Mouse (Mus musculus) hindbrain, embryonic 12.5 days (tissue): ENCODE measurements around the gene Nbl1. TPM values are rescaled to one million over a fixed set of nuclear protein-coding genes. Genes with fewer than 3 reads are reported as not detected.

ENCODE experiments used
- ATAC-seq: fragments of 200-750 bp; cut with Nextera tagmentation; 2 replicates; pipeline ENCODE4 v1.8.0; 2017; ENCODE audit warnings: moderate TSS enrichment; ENCODE audit not compliant: low FRiP score
- H3K27ac ChIP-seq: fragments of 300-500 bp; sonication (generic); 2 replicates; pipeline ENCODE4 v1.5.1; 2016; ENCODE audit warnings: mild to moderate bottlenecking
- H3K27me3 ChIP-seq: fragments of 300-500 bp; sonication (generic); 2 replicates; pipeline ENCODE4 v1.6.1; 2016; ENCODE audit warnings: mild to moderate bottlenecking
- H3K36me3 ChIP-seq: fragments of 300-500 bp; sonication (generic); 2 replicates; pipeline ENCODE4 v1.6.1; 2016; ENCODE audit warnings: mild to moderate bottlenecking
- H3K4me1 ChIP-seq: fragments of 300-500 bp; sonication (generic); 2 replicates; pipeline ENCODE4 v1.6.1; 2016
- H3K4me2 ChIP-seq: fragments of 300-500 bp; sonication (generic); replicated peaks from 2 replicates; pipeline ENCODE4 v1.6.1; 2016; ENCODE audit warnings: mild to moderate bottlenecking
- H3K4me3 ChIP-seq: fragments of 300-500 bp; sonication (generic); 2 replicates; pipeline ENCODE4 v1.5.1; 2016; ENCODE audit warnings: mild to moderate bottlenecking
- H3K9ac ChIP-seq: fragments of 300-500 bp; sonication (generic); 2 replicates; pipeline ENCODE4 v1.6.1; 2016; ENCODE audit warnings: mild to moderate bottlenecking, moderate library complexity
- H3K9me3 ChIP-seq: fragments of 300-500 bp; sonication (generic); replicated peaks from 2 replicates; pipeline ENCODE4 v1.6.1; 2016; ENCODE audit warnings: mild to moderate bottlenecking
- WGBS: fragments of 180-500 bp; shearing (Covaris S2); methylation state at CpG from one replicate; pipeline ENCODE4 v1.1.7; 2016; 5-methylcytosine and 5-hydroxymethylcytosine counted together
- polyA plus RNA-seq: library from polyadenylated mRNA; unstranded; fragments of >200 nt; fragmentation: Nextera tagmentation; extraction: Ambion mirVana; gene quantifications from 2 replicates; pipeline ENCODE4 v1.2.1, GENCODE M21; 2016

Gene Nbl1
- polyA plus RNA-seq, 1 experiment from 2014 or later, result 56.1 TPM

- no peak overlapping the region for H3K4me2 ChIP-seq
- no peak overlapping the region for H3K4me3 ChIP-seq
- H3K36me3 ChIP-seq, result no peaks in the 10 kb centered on the region
- no peaks in the 10 kb centered on the region for H3K27me3 ChIP-seq
- WGBS, result 79% methylated on average over 7 of the region's 7 CpGs
- no peaks in the 10 kb centered on the region for H3K9me3 ChIP-seq
- no peak overlapping the region for H3K9ac ChIP-seq
- ATAC-seq, result no peak
- H3K4me1 ChIP-seq, result no peaks in the 10 kb centered on the region
- H3K27ac ChIP-seq, result no peak overlapping the region
Observed at GRCm38 (mm10) chr4:139120998-139121397, 28.2 kb upstream of the Nbl1 start.

GRCm38 (mm10) chr4:139120281-139120814, 27.6 kb upstream of the Nbl1 start:
- Histone ChIP-seq H3K27ac (no peak overlapping the region), H3K36me3 (no peaks in the 10 kb centered on the region), H3K4me2 (no peak overlapping the region), H3K4me3 (no peak overlapping the region), H3K4me1 (no peaks in the 10 kb centered on the region), H3K9me3 (no peaks in the 10 kb centered on the region), H3K9ac (no peak overlapping the region), H3K27me3 (no peaks in the 10 kb centered on the region)
- ATAC-seq, result no peak
- 86% methylated on average over 4 of the region's 4 CpGs for WGBS

- Histone ChIP-seq H3K4me3 (no peak overlapping the region), H3K9ac (no peak overlapping the region), H3K36me3 (no peaks in the 10 kb centered on the region), H3K4me1 (peaks cover 2% of the 10 kb centered on the region), H3K27ac (no peak overlapping the region), H3K27me3 (no peaks in the 10 kb centered on the region), H3K4me2 (no peak overlapping the region), H3K9me3 (no peaks in the 10 kb centered on the region)
- no peak for ATAC-seq
- WGBS, result 92% methylated on average over 3 of the region's 3 CpGs
Observed at GRCm38 (mm10) chr4:139116356-139117063, 23.7 kb upstream of the Nbl1 start.

GRCm38 (mm10) chr4:139115721-139116120, 22.9 kb upstream of the Nbl1 start:
- no peak for ATAC-seq
- Histone ChIP-seq H3K9ac (no peak overlapping the region), H3K4me3 (no peak overlapping the region), H3K27me3 (no peaks in the 10 kb centered on the region), H3K9me3 (no peaks in the 10 kb centered on the region), H3K27ac (no peak overlapping the region), H3K36me3 (no peaks in the 10 kb centered on the region), H3K4me1 (peaks cover 9% of the 10 kb centered on the region), H3K4me2 (no peak overlapping the region)
- 85% methylated on average over 5 of the region's 5 CpGs for WGBS

- Histone ChIP-seq H3K36me3 (no peaks in the 10 kb centered on the region), H3K9ac (no peak overlapping the region), H3K4me2 (no peak overlapping the region), H3K27ac (no peak overlapping the region), H3K27me3 (no peaks in the 10 kb centered on the region), H3K9me3 (no peaks in the 10 kb centered on the region), H3K4me1 (peaks cover 11% of the 10 kb centered on the region), H3K4me3 (no peak overlapping the region)
- 67% methylated on average over 3 of the region's 3 CpGs for WGBS
- no peak for ATAC-seq
Observed at GRCm38 (mm10) chr4:139112482-139112881, 19.7 kb upstream of the Nbl1 start.

GRCm38 (mm10) chr4:139111421-139111820, 18.6 kb upstream of the Nbl1 start:
- Histone ChIP-seq H3K9me3 (no peaks in the 10 kb centered on the region), H3K4me3 (no peak overlapping the region), H3K4me1 (peaks cover 11% of the 10 kb centered on the region), H3K27me3 (no peaks in the 10 kb centered on the region), H3K36me3 (no peaks in the 10 kb centered on the region), H3K4me2 (no peak overlapping the region), H3K27ac (no peak overlapping the region), H3K9ac (no peak overlapping the region)
- ATAC-seq, result no peak
- 46% methylated on average over 3 of the region's 3 CpGs for WGBS

DNA sequence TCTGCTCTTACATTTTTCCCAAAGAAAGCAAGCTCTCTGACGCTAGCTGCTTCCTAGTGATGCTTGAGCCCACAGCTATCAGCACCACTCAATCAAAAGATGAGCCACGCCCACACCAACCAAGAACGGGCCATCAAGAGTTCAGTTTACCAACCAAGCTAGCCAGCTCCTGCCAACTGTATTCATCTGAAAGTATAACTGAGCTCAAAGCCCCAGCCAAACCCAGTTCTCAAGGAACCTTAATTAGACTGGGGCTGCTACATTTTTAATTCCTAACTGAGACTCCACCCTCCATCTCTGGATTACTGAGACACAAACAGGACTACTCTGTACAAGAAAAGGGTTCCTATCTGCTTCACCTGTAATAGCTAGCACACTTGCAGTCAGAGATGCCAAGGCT, 18.1 kb upstream of the Nbl1 start:
- H3K27ac ChIP-seq, result no peak overlapping the region
- no peak for ATAC-seq

GRCm38 (mm10) chr4:139105453-139105852, 12.7 kb upstream of the Nbl1 start:
- peaks cover 3% of the 10 kb centered on the region for H3K4me1 ChIP-seq
- H3K36me3 ChIP-seq, result peaks cover 34% of the 10 kb centered on the region
- ATAC-seq, result no peak
- no peaks in the 10 kb centered on the region for H3K9me3 ChIP-seq
- no peak overlapping the region for H3K4me3 ChIP-seq
- 95% methylated on average over 1 of the region's 1 CpGs for WGBS
- no peak overlapping the region for H3K9ac ChIP-seq
- no peak overlapping the region for H3K4me2 ChIP-seq
- no peak overlapping the region for H3K27ac ChIP-seq
- no peaks in the 10 kb centered on the region for H3K27me3 ChIP-seq

More for the DNA sequence above, 18.1 kb upstream of the Nbl1 start:
- no peaks in the 10 kb centered on the region for H3K36me3 ChIP-seq
- no peak overlapping the region for H3K4me3 ChIP-seq
- H3K4me1 ChIP-seq, result peaks cover 14% of the 10 kb centered on the region
- H3K4me2 ChIP-seq, result no peak overlapping the region
- no peak overlapping the region for H3K9ac ChIP-seq
- WGBS, result 73% methylated on average over 3 of the region's 3 CpGs
- no peaks in the 10 kb centered on the region for H3K9me3 ChIP-seq
- no peaks in the 10 kb centered on the region for H3K27me3 ChIP-seq

DNA sequence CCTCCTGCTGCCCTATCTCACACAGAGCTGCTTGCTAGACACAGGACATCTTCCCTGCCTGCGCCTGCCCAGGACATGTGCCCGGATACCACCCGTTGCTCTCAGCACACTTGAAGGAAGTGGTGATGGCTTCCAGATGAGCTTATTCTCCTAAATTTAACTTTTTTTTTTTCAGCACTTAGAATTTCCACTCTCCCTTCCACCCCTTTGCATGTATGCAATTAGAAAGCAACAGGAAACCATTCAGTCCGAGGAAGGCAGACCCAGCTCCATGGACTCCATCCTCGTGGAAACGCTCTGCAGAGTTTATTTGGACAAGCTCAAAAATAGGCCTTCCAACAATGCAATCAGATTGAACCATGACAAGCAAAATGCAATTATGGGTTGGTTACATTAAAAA, 8.8 kb upstream of the Nbl1 start:
- Histone ChIP-seq H3K4me2 (no peak overlapping the region), H3K9me3 (no peaks in the 10 kb centered on the region), H3K4me3 (no peak overlapping the region), H3K4me1 (peaks cover 3% of the 10 kb centered on the region), H3K27ac (no peak overlapping the region), H3K27me3 (no peaks in the 10 kb centered on the region; the same call in 1 of the 2 replicates), H3K9ac (no peak overlapping the region), H3K36me3 (peaks cover 34% of the 10 kb centered on the region)
- WGBS, result 76% methylated on average over 6 of the region's 6 CpGs
- ATAC-seq, result no peak

DNA sequence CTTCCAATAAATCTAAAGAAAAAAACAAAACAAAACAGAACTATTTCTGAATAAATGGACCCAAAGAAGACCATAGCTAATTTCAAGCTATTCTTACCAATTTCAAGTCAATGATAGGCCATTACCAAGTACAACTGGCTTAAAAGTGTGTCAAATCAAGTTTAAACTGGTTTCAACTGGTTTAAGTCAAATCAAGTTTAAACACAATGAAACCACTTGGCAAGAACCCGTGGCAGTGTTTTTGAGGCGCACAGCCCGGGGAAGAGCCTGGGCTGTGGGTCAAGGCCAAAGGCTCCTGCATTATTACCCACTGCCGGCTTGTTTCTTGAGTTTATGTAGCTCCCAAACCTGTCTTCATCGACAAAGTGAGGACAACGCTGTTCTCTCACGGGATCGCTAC, 7.5 kb upstream of the Nbl1 start:
- Histone ChIP-seq H3K4me3 (no peak overlapping the region), H3K9ac (no peak overlapping the region), H3K4me2 (no peak overlapping the region), H3K27ac (no peak overlapping the region), H3K9me3 (peaks cover 3% of the 10 kb centered on the region; the same call in 1 of the 2 replicates), H3K4me1 (peaks cover under 1% of the 10 kb centered on the region), H3K36me3 (peaks cover 29% of the 10 kb centered on the region), H3K27me3 (peaks cover 5% of the 10 kb centered on the region)
- ATAC-seq, result no peak
- 91% methylated on average over 8 of the region's 8 CpGs for WGBS

DNA sequence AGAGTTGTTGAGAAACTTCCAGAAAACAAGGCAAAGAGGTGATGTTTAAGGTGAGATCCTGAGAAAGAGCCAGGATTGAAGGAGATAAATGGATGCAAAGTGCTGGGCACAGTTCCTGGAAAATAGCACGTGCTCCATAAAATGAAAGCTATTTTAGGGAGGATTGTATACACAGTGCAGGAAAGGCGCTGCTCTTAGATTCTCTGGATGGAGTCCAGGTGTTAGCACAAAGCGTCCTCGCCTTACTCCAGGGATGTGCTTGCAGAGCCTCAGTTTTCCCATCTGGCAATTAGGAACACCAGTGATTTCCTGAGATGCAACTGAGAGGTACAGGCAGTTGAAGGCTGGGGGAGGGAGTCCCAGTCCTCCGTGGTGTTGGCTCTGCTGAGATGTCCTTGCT, 3.4 kb upstream of the Nbl1 start:
- no peak for ATAC-seq
- 76% methylated on average over 5 of the region's 5 CpGs for WGBS
- Histone ChIP-seq H3K9me3 (peaks cover 6% of the 10 kb centered on the region; the same call in 1 of the 2 replicates), H3K36me3 (no peaks in the 10 kb centered on the region), H3K4me2 (no peak overlapping the region), H3K4me3 (no peak overlapping the region), H3K27ac (no peak overlapping the region), H3K27me3 (peaks cover 46% of the 10 kb centered on the region), H3K9ac (no peak overlapping the region), H3K4me1 (peaks cover 19% of the 10 kb centered on the region)

DNA sequence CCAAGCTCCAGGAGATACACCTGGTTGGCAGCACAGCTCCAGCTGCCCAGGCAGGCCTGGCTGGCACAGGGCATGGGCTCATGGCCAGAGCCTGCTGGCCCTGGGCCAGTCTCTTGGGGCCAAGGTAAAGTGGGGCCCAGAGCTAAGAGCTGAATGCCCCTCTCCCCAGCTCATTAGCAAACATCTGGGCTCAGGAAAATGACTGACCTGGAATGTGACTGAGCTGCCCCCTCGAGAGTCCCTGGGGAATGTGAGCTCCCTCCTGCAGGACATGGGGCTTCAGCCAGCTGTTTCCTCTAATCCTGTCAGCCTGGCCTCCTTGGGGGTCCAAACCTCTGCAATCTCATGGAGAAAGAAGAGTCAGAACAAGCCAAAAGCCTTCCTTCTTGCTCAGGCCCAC, 2.6 kb upstream of the Nbl1 start:
- peaks cover 54% of the 10 kb centered on the region for H3K27me3 ChIP-seq
- peaks cover 26% of the 10 kb centered on the region for H3K4me1 ChIP-seq
- ATAC-seq, result no peak
- peaks cover 6% of the 10 kb centered on the region; the same call in 1 of the 2 replicates for H3K9me3 ChIP-seq
- no peak overlapping the region for H3K4me2 ChIP-seq
- no peak overlapping the region for H3K27ac ChIP-seq
- H3K9ac ChIP-seq, result no peak overlapping the region
- H3K4me3 ChIP-seq, result no peak overlapping the region
- 38% methylated on average over 1 of the region's 1 CpGs for WGBS
- H3K36me3 ChIP-seq, result no peaks in the 10 kb centered on the region

- Histone ChIP-seq H3K9ac (peak overlapping the region; percentile 82), H3K4me2 (peak overlapping the region; percentile 93), H3K27ac (no peak overlapping the region), H3K36me3 (no peaks in the 10 kb centered on the region), H3K4me3 (peak overlapping the region; percentile 60), H3K9me3 (peaks cover 6% of the 10 kb centered on the region; the same call in 1 of the 2 replicates), H3K27me3 (peaks cover 69% of the 10 kb centered on the region), H3K4me1 (peaks cover 30% of the 10 kb centered on the region)
- 24% methylated on average over 13 of the region's 13 CpGs for WGBS
- ATAC-seq, result no peak
Observed at GRCm38 (mm10) chr4:139093196-139093530, 370 bp upstream of the Nbl1 start.
